1 mouse cellular context compared by ENCODE assay signal in genomic region chr4:155759862-155760612, GRCm38 (mm10).
TF ChIP-seq lines count a peak whose summit lies in the region.

No protein-coding gene starts in this region.

TF ChIP-seq in MEL, 35 proteins besides CTCF, POLR2A, EP300 and RAD21 (continued from another document):
- TF ChIP-seq TBP (IDR thresholded peaks at IDR 0.05; ENCODE audit: low read depth, low read length) (no peak), MEF2A (IDR thresholded peaks at IDR 0.05; ENCODE audit: extremely low read depth, insufficient replicate concordance, low read depth, low read length, poor library complexity, severe bottlenecking) (no peak), USF1 (IDR thresholded peaks at IDR 0.05; ENCODE audit: low read depth, low read length) (0 out of 2 replicates have a peak, but pooled peaks have one; percentile 12), MXI1 (IDR thresholded peaks at IDR 0.05; ENCODE audit: low read depth, low read length) (peak; percentile 82), ELF1 (IDR thresholded peaks at IDR 0.05; ENCODE audit: low read depth, low read length) (no peak), TCF12 (IDR thresholded peaks at IDR 0.05; ENCODE audit: low read depth, low read length) (no peak), HCFC1 (IDR thresholded peaks at IDR 0.05; ENCODE audit: low read depth, low read length) (no peak; the same call in 1 of the 2 replicates), NRF1 (IDR thresholded peaks at IDR 0.05; ENCODE audit: insufficient read depth, low read depth, low read length, poor library complexity, severe bottlenecking) (peak; percentile 13; the same call in 1 of the 2 replicates), GATA1 (IDR thresholded peaks at IDR 0.05; ENCODE audit: low read depth, low read length) (no peak), POLR2AphosphoS5 (IDR thresholded peaks at IDR 0.05; ENCODE audit: borderline replicate concordance, low read depth, low read length) (no peak), KAT2A (conservative IDR thresholded peaks at IDR 0.05; ENCODE audit: low read depth, low read length) (no peak), MYC (IDR thresholded peaks at IDR 0.05; ENCODE audit: low read depth, low read length) (peak; percentile 78; the same call in 1 of the 2 replicates), ETS1 (IDR thresholded peaks at IDR 0.05; ENCODE audit: low read depth, low read length) (no peak), ZNF384 (IDR thresholded peaks at IDR 0.05; ENCODE audit: low read depth, low read length) (no peak), GABPA (IDR thresholded peaks at IDR 0.05; ENCODE audit: low read depth, low read length) (no peak), E2F4 (IDR thresholded peaks at IDR 0.05; ENCODE audit: borderline replicate concordance, low read depth, low read length) (no peak), RCOR1 (IDR thresholded peaks at IDR 0.05; ENCODE audit: low read depth, low read length) (no peak; the same call in 1 of the 2 replicates), SIN3A (IDR thresholded peaks at IDR 0.05; ENCODE audit: low read length) (peak; percentile 66; the same call in 1 of the 2 replicates), MAZ (IDR thresholded peaks at IDR 0.05; ENCODE audit: low read depth, low read length) (no peak), CHD2 (IDR thresholded peaks at IDR 0.05; ENCODE audit: low read length) (no peak), UBTF (IDR thresholded peaks at IDR 0.05; ENCODE audit: borderline replicate concordance, insufficient read depth, low read depth, low read length) (no peak), USF2 (IDR thresholded peaks at IDR 0.05; ENCODE audit: borderline replicate concordance in 1 of 2, insufficient read depth in 1 of 2, low read depth in 1 of 2, low read length in 2 of 2) (no peak), MYB (IDR thresholded peaks at IDR 0.05; ENCODE audit: low read depth, low read length) (no peak), ZC3H11A (IDR thresholded peaks at IDR 0.05; ENCODE audit: low read depth, low read length) (no peak), MAX (IDR thresholded peaks at IDR 0.05; ENCODE audit: low read length) (peak; percentile 73)
TF ChIP-seq in MEL: peak in this region for 8.
